Mouse (Mus musculus): ENCODE results near the gene Shroom4.

DNA sequence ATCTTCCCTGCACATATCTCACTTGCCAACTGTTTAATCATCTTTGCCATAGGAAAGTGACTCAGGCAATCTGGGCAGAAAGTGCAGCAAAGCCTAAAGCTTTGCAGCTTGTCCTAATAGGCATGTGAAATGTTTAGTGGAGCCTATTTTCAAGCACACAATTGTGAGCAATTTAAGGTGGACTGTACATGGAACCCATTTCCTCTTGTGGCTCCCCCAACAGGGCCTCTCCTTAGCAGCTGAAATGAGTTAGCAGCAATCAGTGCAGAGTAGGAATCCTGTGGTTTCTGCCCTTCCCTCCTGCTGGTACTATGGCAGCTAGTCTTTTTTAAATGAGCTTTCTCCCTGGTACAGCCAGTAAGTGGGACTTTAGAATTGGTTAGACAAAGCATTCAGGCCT is 95.8 kb downstream of the Shroom4 start:
- no peak for TF ChIP-seq POLR2A (IDR thresholded peaks at IDR 0.05; ENCODE audit: borderline replicate concordance, insufficient read depth, low read length)
- no peak for TF ChIP-seq CTCF (IDR thresholded peaks at IDR 0.05; ENCODE audit: borderline replicate concordance, insufficient read depth, low read depth, low read length)

Measured in cerebellum, adult 2 months (tissue).